Mouse (Mus musculus) olfactory bulb, adult 2 months (tissue): ENCODE results near the gene Gse1.

ENCODE experiments used
- CTCF ChIP-seq: fragments of 200-500 bp; IDR thresholded peaks from 2 replicates; pipeline ENCODE4 v1.5.1; 2012; ENCODE audit warnings: low read depth, mild to moderate bottlenecking, low read length, moderate library complexity; ENCODE audit not compliant: insufficient read depth
- POLR2A ChIP-seq: fragments of 200-500 bp; IDR thresholded peaks from 2 replicates; pipeline ENCODE4 v1.6.1; 2012; ENCODE audit warnings: mild to moderate bottlenecking, low read depth, low read length, moderate library complexity; ENCODE audit not compliant: insufficient read depth

DNA sequence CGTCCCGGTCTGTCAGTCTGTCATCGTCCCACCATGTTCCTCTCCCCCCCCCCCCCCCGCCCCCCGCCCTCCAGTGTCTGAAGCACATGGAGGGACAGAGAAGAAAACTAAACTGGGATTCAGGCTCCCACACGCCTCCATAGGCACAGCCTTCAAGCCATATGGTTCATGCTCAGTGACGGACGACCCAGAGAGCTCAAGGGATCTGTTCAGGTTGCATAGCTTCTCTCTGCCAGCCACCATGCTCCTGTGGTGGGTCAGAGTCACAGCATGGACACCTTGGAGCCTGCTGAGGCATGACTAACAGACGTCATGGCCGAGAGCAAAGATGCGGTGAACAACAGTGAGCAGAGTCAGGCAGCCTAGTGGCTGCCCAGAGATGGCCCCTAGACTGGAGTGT lies 187.2 kb downstream of the Gse1 start:
- TF ChIP-seq CTCF (no peak), POLR2A (no peak)
